Mouse (Mus musculus) spleen, adult 2 months (tissue): Measurements from ENCODE around the gene Vstm2l. TPM values are rescaled to one million over a fixed set of nuclear protein-coding genes. Genes with fewer than 3 reads are reported as not detected.

Source experiments
- DNase-seq, 2 experiments: peaks; one replicate each; pipeline versions ENCODE4 v3.0.0 to v3.0.0-alpha.2; 2012 to 2021; ENCODE audit warnings: low spot score in 2 of 2, low read depth in 1 of 2
- H3K27ac ChIP-seq: fragments of 200-500 bp; 2 replicates; pipeline ENCODE4 v1.5.1; 2012; ENCODE audit warnings: low read length, inconsistent platforms; ENCODE audit not compliant: insufficient read depth
- H3K27me3 ChIP-seq: fragments of 200-500 bp; 2 replicates; pipeline ENCODE4 v1.6.1; 2012; ENCODE audit warnings: mild to moderate bottlenecking, moderate library complexity, low read length, inconsistent platforms; ENCODE audit not compliant: control insufficient read depth, insufficient read depth
- H3K36me3 ChIP-seq: fragments of 200-500 bp; 2 replicates; pipeline ENCODE4 v1.6.1; 2012; ENCODE audit warnings: mild to moderate bottlenecking, low read length, inconsistent platforms; ENCODE audit not compliant: control insufficient read depth, insufficient read depth
- H3K4me1 ChIP-seq: fragments of 200-500 bp; 2 replicates; pipeline ENCODE4 v1.6.1; 2011; ENCODE audit warnings: inconsistent platforms; ENCODE audit not compliant: control insufficient read depth, insufficient read depth, insufficient read length
- H3K4me3 ChIP-seq: fragments of 200-500 bp; 2 replicates; pipeline ENCODE4 v1.5.1; 2011; ENCODE audit warnings: mild to moderate bottlenecking, inconsistent platforms; ENCODE audit not compliant: insufficient read depth, insufficient read length; ENCODE audit errors: extremely low read depth
- CTCF ChIP-seq: fragments of 200-500 bp; IDR thresholded peaks from 2 replicates; pipeline ENCODE4 v1.5.1; 2011; ENCODE audit warnings: mild to moderate bottlenecking, inconsistent platforms; ENCODE audit not compliant: insufficient read depth, insufficient read length, insufficient replicate concordance; ENCODE audit errors: extremely low read depth
- POLR2A ChIP-seq: fragments of 200-500 bp; IDR thresholded peaks from 2 replicates; pipeline ENCODE4 v1.6.1; 2011; ENCODE audit warnings: low read depth, low read length, inconsistent platforms
- WGBS: fragments of 180-500 bp; shearing (Covaris S2); methylation state at CpG from one replicate; pipeline ENCODE4 v1.1.7; 2018; 5-methylcytosine and 5-hydroxymethylcytosine counted together
- polyA plus RNA-seq: library from polyadenylated mRNA; depleted of rRNA; stranded (reverse); fragments of >200 nt; gene quantifications from 2 replicates; pipeline ENCODE4 v1.2.3, GENCODE M21; 2012; rRNA removed

The Vstm2l gene
- not detected in 2 replicates for polyA plus RNA-seq

DNA sequence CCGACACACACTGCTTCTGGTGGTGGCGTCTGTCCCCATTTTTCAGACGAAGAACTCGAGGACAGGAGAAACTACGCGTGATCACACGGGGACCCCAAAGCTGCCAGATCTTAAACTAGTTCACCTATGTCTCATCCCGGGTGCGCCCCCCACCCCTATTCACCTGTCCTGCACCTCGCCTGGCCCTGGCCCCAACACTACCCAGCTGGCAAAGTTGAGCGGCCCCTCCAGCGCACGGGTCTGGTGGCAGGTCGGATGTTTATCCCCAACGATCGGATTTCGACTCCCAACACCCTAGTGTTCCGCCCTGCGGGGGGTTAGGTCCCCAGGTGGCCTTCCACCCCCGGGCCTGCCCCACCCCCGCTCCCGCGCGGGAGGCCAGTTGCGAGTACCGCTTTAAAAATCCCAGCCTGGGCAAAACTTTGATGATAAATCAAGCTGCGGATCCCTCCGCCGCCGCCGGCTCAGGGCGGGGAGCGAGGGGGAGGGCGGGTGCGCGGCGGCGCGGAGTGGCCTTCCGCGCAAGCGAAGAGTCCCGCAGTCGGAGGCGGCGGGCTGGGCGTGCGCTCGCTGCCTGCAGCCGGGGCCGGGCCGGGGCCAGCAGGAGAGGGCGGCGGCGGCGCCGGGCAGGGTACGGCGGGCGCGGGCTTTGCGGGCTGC, at the start of gene Vstm2l:
Gene Vstm2l (plus strand): TSS at position 549 of the 660 bp plus-strand sequence.
- Histone ChIP-seq H3K27ac (no peak within 1 kb of the TSS), H3K4me1 (no peaks in the 10 kb centered on the region), H3K4me3 (no peak within 1 kb of the TSS), H3K36me3 (no peaks in the 10 kb centered on the region), H3K27me3 (peaks cover 4% of the 10 kb centered on the region)
- WGBS: 13% methylated on average over 59 of the region's 62 CpGs
- TF ChIP-seq CTCF (no peak), POLR2A (no peak)
- no peak for DNase-seq

DNA sequence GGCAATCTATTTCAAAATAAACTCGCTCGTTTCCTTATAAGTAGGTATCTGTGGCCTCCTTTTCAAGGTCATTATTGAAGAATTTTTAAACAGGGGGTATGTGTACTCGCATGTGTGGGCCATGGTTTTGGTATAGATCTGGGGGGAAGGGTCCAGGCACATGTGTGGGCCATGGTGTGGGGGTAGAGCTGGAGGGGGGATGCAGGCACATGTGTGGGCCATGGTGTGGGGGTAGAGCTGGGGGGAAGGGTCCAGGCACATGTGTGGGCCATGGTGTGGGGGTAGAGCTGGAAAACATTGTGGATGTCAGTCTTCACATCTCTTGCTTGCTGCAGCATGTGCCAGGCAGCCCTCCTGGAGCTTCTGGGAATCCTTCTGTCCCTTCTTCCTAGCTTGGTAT, 47.3 kb upstream of the Vstm2l start:
- TF ChIP-seq CTCF (no peak), POLR2A (no peak)
- DNase-seq: no peak
- Histone ChIP-seq H3K36me3 (peaks cover 5% of the 10 kb centered on the region), H3K4me1 (no peaks in the 10 kb centered on the region), H3K27ac (no peak overlapping the region), H3K4me3 (no peak overlapping the region), H3K27me3 (no peaks in the 10 kb centered on the region)
- 87% methylated on average over 3 of the region's 3 CpGs for WGBS

DNA sequence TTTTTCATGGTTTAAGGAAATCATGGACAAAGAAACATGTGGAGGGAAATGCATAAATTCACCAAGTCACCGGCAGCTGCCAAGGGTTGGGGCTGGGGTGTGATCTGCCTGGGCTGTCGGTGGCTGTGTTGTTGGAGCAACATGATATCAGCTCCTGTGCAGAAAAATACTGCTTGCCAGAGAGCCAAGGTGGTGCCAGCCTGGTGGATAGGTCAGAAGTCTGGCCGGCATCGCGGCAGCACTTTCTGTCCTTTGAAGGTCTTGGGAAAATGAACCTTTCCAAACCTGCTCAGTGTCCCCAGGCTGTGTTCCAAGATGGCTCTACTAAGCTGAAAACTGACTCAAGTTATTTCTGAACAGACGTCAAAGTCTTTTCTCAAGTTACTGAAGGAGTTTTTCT, 44.2 kb upstream of the Vstm2l start:
- Histone ChIP-seq H3K27me3 (no peaks in the 10 kb centered on the region), H3K4me3 (no peak overlapping the region), H3K36me3 (peaks cover 6% of the 10 kb centered on the region), H3K27ac (no peak overlapping the region), H3K4me1 (no peaks in the 10 kb centered on the region)
- TF ChIP-seq POLR2A: no peak
- TF ChIP-seq CTCF: no peak
- no peak for DNase-seq
- WGBS: 90% methylated on average over 6 of the region's 6 CpGs

DNA sequence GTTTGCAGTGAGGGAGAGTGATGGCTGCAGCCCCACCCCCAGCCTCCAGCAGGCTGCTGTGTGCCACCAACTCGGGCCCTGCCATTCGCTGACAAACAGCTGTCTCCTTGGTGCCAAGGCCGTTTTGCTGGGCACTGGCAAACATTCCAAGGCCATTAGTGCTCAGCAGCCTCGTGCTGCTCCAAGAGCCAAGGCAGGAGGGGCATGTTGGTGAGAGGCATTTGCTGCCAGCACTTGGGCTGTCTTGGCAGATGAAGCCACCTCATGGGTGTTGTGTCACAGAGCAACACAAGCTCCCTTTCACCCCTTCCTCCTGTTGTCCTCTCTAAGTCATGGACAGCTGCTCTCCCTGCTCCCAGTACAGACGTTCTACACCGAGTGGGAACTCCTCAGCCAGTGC, 41.2 kb upstream of the Vstm2l start:
- DNase-seq: no peak
- Histone ChIP-seq H3K4me3 (no peak overlapping the region), H3K36me3 (peaks cover 8% of the 10 kb centered on the region), H3K4me1 (no peaks in the 10 kb centered on the region), H3K27ac (no peak overlapping the region), H3K27me3 (no peaks in the 10 kb centered on the region)
- 86% methylated on average over 6 of the region's 6 CpGs for WGBS
- TF ChIP-seq POLR2A (no peak), CTCF (no peak)

DNA sequence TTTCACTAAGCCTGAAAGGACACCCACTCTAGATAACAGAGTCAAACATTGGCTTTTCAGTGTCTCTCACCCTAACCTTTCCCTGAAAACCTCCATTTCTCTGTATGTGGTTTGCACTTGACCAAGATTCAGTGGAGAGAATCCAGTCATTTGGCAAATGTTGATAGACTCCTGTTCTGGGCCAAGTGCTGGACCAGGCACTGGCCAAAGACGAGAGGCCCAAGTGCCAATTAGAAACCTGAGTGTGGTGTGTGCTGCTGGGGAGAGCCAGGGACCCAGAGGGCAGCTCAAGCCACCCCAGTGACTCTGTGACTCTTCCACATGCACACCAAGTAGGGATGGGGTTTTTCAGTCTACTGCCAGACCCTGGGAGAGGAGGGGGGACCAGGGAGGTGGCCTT, 40.8 kb upstream of the Vstm2l start:
- 84% methylated on average over 1 of the region's 1 CpGs for WGBS
- H3K4me1 ChIP-seq: no peaks in the 10 kb centered on the region
- H3K36me3 ChIP-seq: peaks cover 8% of the 10 kb centered on the region
- H3K27me3 ChIP-seq: no peaks in the 10 kb centered on the region
- H3K27ac ChIP-seq: no peak overlapping the region
- TF ChIP-seq CTCF: no peak
- no peak for TF ChIP-seq POLR2A
- H3K4me3 ChIP-seq: no peak overlapping the region
- no peak for DNase-seq

DNA sequence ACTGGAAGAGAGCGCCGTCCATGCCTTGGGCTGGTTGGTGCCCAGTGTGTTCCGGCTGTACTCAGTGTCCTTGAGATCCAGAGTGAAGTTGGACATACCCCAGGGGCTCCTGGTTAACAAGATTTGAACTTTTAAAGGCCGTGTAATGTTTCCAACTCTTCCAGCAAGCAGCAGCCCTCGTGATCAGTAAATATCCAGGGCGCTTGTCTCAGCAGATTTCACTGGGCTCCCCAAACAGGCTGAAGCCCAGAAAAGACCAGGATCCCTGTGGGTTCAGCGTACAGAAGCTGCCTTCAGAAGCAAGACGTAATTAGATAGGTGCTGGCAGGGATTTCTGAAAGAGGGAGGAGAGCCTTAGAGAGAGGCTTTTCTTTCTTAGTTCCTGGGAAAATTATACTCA, 39.3 kb upstream of the Vstm2l start:
- DNase-seq: no peak
- Histone ChIP-seq H3K36me3 (peaks cover 8% of the 10 kb centered on the region), H3K4me3 (no peak overlapping the region), H3K4me1 (no peaks in the 10 kb centered on the region), H3K27ac (no peak overlapping the region), H3K27me3 (no peaks in the 10 kb centered on the region)
- TF ChIP-seq POLR2A: no peak
- TF ChIP-seq CTCF: no peak
- 94% methylated on average over 8 of the region's 8 CpGs for WGBS

DNA sequence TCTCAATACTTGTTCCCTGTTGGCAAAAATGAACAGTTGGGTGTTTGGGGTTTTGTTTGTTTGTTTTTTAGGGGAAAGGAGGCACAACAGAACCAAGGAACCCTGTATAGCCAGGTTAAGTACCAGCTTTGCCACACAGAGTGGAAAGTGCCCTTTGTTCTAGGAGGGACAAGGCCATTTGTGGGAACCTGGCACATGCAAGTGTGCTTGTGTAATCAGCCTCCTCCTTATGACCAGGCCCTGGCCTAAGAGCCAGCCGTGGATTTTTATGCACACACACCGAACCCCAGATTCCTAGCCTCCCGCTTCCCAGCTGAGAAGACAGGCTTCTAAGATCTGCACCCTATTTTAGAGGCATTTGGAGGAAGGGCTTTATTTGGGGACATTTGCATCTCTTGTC, 37.1 kb upstream of the Vstm2l start:
- TF ChIP-seq POLR2A (no peak), CTCF (no peak)
- H3K27ac ChIP-seq: no peak overlapping the region
- H3K4me1 ChIP-seq: no peaks in the 10 kb centered on the region
- H3K36me3 ChIP-seq: peaks cover 2% of the 10 kb centered on the region; the same call in 1 of the 2 replicates
- WGBS: 96% methylated on average over 3 of the region's 3 CpGs
- no peaks in the 10 kb centered on the region for H3K27me3 ChIP-seq
- H3K4me3 ChIP-seq: no peak overlapping the region
- DNase-seq: no peak
